Mouse (Mus musculus) cerebellum, adult 2 months (tissue): ENCODE data around the gene Fyb.
"Not testable (repeated sequence)": the region's sequence is repeated elsewhere in the genome, so short reads cannot be mapped to it uniquely, and the experiment has no call there.

Source experiments
- CTCF ChIP-seq: fragments of 200-500 bp; IDR thresholded peaks from 2 replicates; pipeline ENCODE4 v1.5.1; 2011; ENCODE audit warnings: low read depth, mild to moderate bottlenecking, control low read depth, low read length, moderate library complexity, borderline replicate concordance; ENCODE audit not compliant: insufficient read depth
- POLR2A ChIP-seq: fragments of 200-500 bp; IDR thresholded peaks from 2 replicates; pipeline ENCODE4 v1.6.1; 2011; ENCODE audit warnings: low read length, control low read depth, borderline replicate concordance; ENCODE audit not compliant: insufficient read depth

- not testable (repeated sequence) for TF ChIP-seq CTCF, POLR2A
Measured at GRCm38 (mm10) chr15:6586351-6586750, 63.7 kb downstream of the Fyb start.
